Mouse (Mus musculus) spleen, adult 2 months (tissue): ENCODE measurements around the gene Zfp970.
"Not testable (repeated sequence)": the region's sequence is repeated elsewhere in the genome, so short reads cannot be mapped to it uniquely, and the experiment has no call there.

Source experiments
- CTCF ChIP-seq: fragments of 200-500 bp; IDR thresholded peaks from 2 replicates; pipeline ENCODE4 v1.5.1; 2011; ENCODE audit warnings: mild to moderate bottlenecking, inconsistent platforms; ENCODE audit not compliant: insufficient read depth, insufficient read length, insufficient replicate concordance; ENCODE audit errors: extremely low read depth
- POLR2A ChIP-seq: fragments of 200-500 bp; IDR thresholded peaks from 2 replicates; pipeline ENCODE4 v1.6.1; 2011; ENCODE audit warnings: low read depth, low read length, inconsistent platforms

- TF ChIP-seq CTCF, POLR2A: not testable (repeated sequence)
Observed at GRCm38 (mm10) chr2:177468222-177468621, 3.7 kb downstream of the Zfp970 start.
